Mouse (Mus musculus): Measurements from ENCODE around the gene Kif7. TPM values are rescaled to one million over a fixed set of nuclear protein-coding genes. Genes with fewer than 3 reads are reported as not detected.
A peak's percentile ranks its signal among the peaks of the same experiment; 100 is the strongest.

The Kif7 gene
- polyA plus RNA-seq, 1 experiment from 2014 or later, result 4.7 TPM

GRCm38 (mm10) chr7:79696495-79696894 is 19.0 kb downstream of the Kif7 start:
- H3K4me3 ChIP-seq (ENCODE audit: low read depth, low read length), result no peak overlapping the region
- H3K27me3 ChIP-seq (ENCODE audit: control insufficient read depth, insufficient read depth, low read length), result no peaks in the 10 kb centered on the region
- no peak overlapping the region for H3K9ac ChIP-seq (ENCODE audit: low read length)
- WGBS, result 94% methylated on average over 8 of the region's 8 CpGs
- no peaks in the 10 kb centered on the region for H3K9me3 ChIP-seq (ENCODE audit: control insufficient read depth, low read length)
- H3K36me3 ChIP-seq (ENCODE audit: control insufficient read depth, insufficient read depth, low read length), result peaks cover 50% of the 10 kb centered on the region; the same call in 1 of the 2 replicates
- no peak for ATAC-seq (ENCODE audit: low FRiP score)
- no peak for DNase-seq (ENCODE audit: low spot score, missing footprints)
- H3K27ac ChIP-seq (ENCODE audit: low read depth, low read length), result no peak overlapping the region
- H3K4me1 ChIP-seq (ENCODE audit: control insufficient read depth, insufficient read depth, low read length), result no peaks in the 10 kb centered on the region
- no peak overlapping the region for H3K4me2 ChIP-seq

- Histone ChIP-seq H3K36me3 (ENCODE audit: control insufficient read depth, insufficient read depth, low read length) (peaks cover 32% of the 10 kb centered on the region), H3K4me3 (ENCODE audit: low read depth, low read length) (no peak overlapping the region)
- ATAC-seq (ENCODE audit: low FRiP score), result no peak
Measured at GRCm38 (mm10) chr7:79680231-79680630, 35.3 kb downstream of the Kif7 start.

DNA sequence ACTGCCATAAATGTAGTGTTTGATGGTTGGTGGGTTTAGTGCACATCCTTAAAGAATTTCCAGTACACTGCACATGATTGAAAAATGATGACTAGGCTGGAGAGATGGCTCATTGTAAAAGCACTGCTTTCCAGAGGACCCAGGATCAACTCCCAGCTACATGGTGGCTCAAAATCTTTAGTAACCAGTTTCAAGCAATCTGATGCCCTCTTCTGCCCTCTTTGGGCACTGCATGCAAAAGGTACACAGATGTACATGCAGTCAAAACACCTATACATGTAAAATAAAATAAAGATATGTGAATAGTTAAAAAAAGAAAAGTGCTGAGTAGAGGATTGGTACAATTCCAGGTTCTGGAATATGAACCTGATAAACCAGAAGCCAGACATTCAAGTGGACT is 36.3 kb downstream of the Kif7 start:
- Histone ChIP-seq H3K27me3 (ENCODE audit: control insufficient read depth, insufficient read depth, low read length) (no peaks in the 10 kb centered on the region), H3K4me1 (ENCODE audit: control insufficient read depth, insufficient read depth, low read length) (no peaks in the 10 kb centered on the region), H3K9ac (ENCODE audit: low read length) (no peak overlapping the region), H3K9me3 (ENCODE audit: control insufficient read depth, low read length) (no peaks in the 10 kb centered on the region), H3K4me2 (no peak overlapping the region), H3K27ac (ENCODE audit: low read depth, low read length) (no peak overlapping the region), H3K4me3 (ENCODE audit: low read depth, low read length) (no peak overlapping the region), H3K36me3 (ENCODE audit: control insufficient read depth, insufficient read depth, low read length) (peaks cover 31% of the 10 kb centered on the region)
- ATAC-seq (ENCODE audit: low FRiP score) (no peak), DNase-seq (ENCODE audit: low spot score, missing footprints) (no peak)

More at GRCm38 (mm10) chr7:79680231-79680630, 35.3 kb downstream of the Kif7 start:
- Histone ChIP-seq H3K27ac (ENCODE audit: low read depth, low read length) (no peak overlapping the region), H3K27me3 (ENCODE audit: control insufficient read depth, insufficient read depth, low read length) (no peaks in the 10 kb centered on the region), H3K4me2 (no peak overlapping the region), H3K9ac (ENCODE audit: low read length) (no peak overlapping the region), H3K4me1 (ENCODE audit: control insufficient read depth, insufficient read depth, low read length) (no peaks in the 10 kb centered on the region), H3K9me3 (ENCODE audit: control insufficient read depth, low read length) (no peaks in the 10 kb centered on the region)
- 97% methylated on average over 2 of the region's 2 CpGs for WGBS
- no peak for DNase-seq (ENCODE audit: low spot score, missing footprints)

DNA sequence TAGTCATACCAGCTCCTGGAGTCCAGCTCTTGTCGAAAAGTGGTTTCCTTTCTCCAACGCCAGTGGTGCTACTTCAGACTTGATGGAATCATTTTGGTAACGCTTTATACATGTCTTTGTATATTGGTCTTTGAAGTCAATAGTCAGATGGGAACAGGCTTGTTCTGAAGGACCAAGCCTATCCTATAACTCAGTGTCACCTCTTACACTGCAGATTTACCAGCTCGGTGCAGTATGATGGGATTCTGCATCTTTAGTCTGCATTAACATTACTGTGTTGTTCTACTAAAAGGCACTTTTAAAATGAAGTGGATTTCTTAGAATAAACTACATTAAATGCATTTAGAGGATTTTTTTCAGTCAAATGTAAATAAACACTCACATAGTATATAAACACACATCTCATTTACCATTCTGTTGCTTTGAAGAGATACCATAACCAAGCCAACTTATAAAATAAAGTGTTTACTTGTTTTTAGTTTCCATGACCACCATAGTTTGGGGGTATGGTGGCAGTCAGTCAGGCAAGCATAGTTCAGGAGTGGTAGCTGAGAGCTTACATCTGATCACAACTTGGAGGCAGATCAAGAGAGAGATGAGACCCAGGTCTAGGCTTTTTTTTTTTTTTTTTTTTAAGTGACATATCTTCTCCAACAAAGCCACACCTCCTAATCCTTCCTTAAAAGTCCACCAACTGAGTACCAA is 44.5 kb downstream of the Kif7 start:
- peaks cover 26% of the 10 kb centered on the region for H3K36me3 ChIP-seq (ENCODE audit: control insufficient read depth, insufficient read depth, low read length)

GRCm38 (mm10) chr7:79666690-79667089 is 48.8 kb downstream of the Kif7 start:
- peaks cover 18% of the 10 kb centered on the region for H3K36me3 ChIP-seq (ENCODE audit: control insufficient read depth, insufficient read depth, low read length)
- no peak overlapping the region for H3K27ac ChIP-seq (ENCODE audit: low read depth, low read length)
- H3K9ac ChIP-seq (ENCODE audit: low read length), result no peak overlapping the region
- no peaks in the 10 kb centered on the region for H3K27me3 ChIP-seq (ENCODE audit: control insufficient read depth, insufficient read depth, low read length)
- ATAC-seq (ENCODE audit: low FRiP score), result no peak
- H3K4me2 ChIP-seq, result no peak overlapping the region
- H3K4me3 ChIP-seq (ENCODE audit: low read depth, low read length), result no peak overlapping the region
- H3K9me3 ChIP-seq (ENCODE audit: control insufficient read depth, low read length), result no peaks in the 10 kb centered on the region
- DNase-seq (ENCODE audit: low spot score, missing footprints), result no peak
- H3K4me1 ChIP-seq (ENCODE audit: control insufficient read depth, insufficient read depth, low read length), result peaks cover 16% of the 10 kb centered on the region

More for the DNA sequence above, 44.5 kb downstream of the Kif7 start:
- H3K27me3 ChIP-seq (ENCODE audit: control insufficient read depth, insufficient read depth, low read length), result no peaks in the 10 kb centered on the region
- H3K4me2 ChIP-seq, result no peak overlapping the region
- H3K9ac ChIP-seq (ENCODE audit: low read length), result no peak overlapping the region
- no peaks in the 10 kb centered on the region for H3K4me1 ChIP-seq (ENCODE audit: control insufficient read depth, insufficient read depth, low read length)
- H3K9me3 ChIP-seq (ENCODE audit: control insufficient read depth, low read length), result no peaks in the 10 kb centered on the region
- H3K4me3 ChIP-seq (ENCODE audit: low read depth, low read length), result no peak overlapping the region
- no peak overlapping the region for H3K27ac ChIP-seq (ENCODE audit: low read depth, low read length)
- DNase-seq (ENCODE audit: low spot score, missing footprints) (no peak), ATAC-seq (ENCODE audit: low FRiP score) (no peak)
- 92% methylated on average over 4 of the region's 4 CpGs for WGBS

DNA sequence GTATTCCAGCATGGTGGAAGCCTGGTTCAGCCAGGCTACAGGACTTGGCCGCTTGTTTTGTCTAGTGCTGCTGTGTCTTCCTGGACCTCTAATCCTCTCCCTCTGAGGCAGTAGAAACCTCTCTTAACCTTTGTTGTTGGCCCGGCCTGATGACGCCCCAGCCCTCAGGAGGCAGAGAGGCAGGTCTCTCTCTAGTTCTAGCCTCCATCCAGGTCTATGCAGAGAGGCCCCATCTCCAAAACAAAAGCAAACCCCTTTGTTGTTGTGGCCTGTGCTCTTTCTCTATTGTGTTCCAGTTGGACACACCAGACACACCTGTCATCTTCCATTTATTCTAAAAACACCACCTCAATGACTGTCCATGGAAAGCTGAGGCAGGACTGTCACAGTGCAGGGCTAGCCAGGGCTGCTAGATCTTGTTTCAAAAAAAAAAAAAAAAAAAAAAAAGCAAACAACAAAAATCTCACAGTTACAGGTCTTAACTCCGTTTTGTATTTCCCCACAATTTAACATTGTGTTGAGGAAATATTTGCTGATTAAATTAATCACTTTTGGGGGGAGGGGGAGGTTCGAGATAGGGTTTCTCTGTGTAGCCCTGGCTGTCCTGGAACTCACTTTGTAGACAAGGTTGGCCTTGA is 54.1 kb downstream of the Kif7 start:
- peak overlapping the region; percentile 98 for H3K4me3 ChIP-seq (ENCODE audit: low read depth, low read length)
- H3K9ac ChIP-seq (ENCODE audit: low read length), result peak overlapping the region; percentile 90
- H3K4me2 ChIP-seq, result peak overlapping the region; percentile 89
- DNase-seq (ENCODE audit: low spot score, missing footprints), result peak; percentile 89
- peaks cover 25% of the 10 kb centered on the region for H3K4me1 ChIP-seq (ENCODE audit: control insufficient read depth, insufficient read depth, low read length)
- ATAC-seq (ENCODE audit: low FRiP score), result no peak
- H3K9me3 ChIP-seq (ENCODE audit: control insufficient read depth, low read length), result no peaks in the 10 kb centered on the region
- no peaks in the 10 kb centered on the region for H3K27me3 ChIP-seq (ENCODE audit: control insufficient read depth, insufficient read depth, low read length)
- H3K27ac ChIP-seq (ENCODE audit: low read depth, low read length), result no peak overlapping the region
- 14% methylated on average over 5 of the region's 5 CpGs for WGBS
- H3K36me3 ChIP-seq (ENCODE audit: control insufficient read depth, insufficient read depth, low read length), result no peaks in the 10 kb centered on the region

DNA sequence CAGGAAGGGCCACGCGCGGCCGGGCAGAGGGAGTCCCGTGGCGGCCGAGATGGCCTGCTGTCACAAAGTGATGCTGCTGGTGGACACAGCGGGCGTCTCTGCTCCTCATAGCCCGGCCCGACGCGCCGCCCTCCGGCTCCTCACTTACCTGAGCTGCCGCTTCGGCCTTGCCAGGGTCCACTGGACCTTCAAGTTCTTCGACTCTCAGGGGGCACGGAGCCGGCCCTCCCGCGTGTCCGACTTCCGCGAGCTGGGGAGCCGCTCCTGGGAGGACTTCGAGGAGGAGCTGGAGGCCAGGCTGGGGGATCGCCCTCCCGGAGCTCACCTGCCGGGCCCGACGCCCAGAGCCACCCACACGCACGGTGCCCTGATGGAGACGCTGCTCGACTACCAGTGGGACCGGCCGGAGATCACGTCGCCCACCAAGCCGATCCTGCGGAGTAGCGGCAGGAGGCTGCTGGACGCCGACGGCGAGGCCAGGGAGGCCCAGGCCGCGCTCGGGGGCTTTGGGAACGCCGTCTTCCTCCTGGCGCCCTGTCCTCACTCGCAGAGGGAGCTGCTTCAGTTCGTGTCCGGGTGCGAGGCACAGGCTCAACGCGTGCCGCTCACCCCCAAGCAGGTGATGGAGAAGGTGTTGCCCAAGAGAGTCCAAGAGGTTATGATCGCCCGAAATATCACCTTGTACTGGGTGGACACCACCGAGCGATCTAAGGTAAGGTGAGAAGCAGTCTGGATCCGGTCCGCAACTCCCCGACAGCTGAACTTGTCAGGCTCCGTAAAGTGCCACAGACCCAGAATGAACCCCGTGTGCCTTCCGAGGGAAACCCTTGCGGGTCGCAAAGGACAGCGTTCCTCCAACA is 55.0 kb downstream of the Kif7 start:
- DNase-seq (ENCODE audit: low spot score, missing footprints) (peak; percentile 95), ATAC-seq (ENCODE audit: low FRiP score) (peak; percentile 28; the same call in 1 of the 2 replicates)
- H3K4me1 ChIP-seq (ENCODE audit: control insufficient read depth, insufficient read depth, low read length), result peaks cover 25% of the 10 kb centered on the region

DNA sequence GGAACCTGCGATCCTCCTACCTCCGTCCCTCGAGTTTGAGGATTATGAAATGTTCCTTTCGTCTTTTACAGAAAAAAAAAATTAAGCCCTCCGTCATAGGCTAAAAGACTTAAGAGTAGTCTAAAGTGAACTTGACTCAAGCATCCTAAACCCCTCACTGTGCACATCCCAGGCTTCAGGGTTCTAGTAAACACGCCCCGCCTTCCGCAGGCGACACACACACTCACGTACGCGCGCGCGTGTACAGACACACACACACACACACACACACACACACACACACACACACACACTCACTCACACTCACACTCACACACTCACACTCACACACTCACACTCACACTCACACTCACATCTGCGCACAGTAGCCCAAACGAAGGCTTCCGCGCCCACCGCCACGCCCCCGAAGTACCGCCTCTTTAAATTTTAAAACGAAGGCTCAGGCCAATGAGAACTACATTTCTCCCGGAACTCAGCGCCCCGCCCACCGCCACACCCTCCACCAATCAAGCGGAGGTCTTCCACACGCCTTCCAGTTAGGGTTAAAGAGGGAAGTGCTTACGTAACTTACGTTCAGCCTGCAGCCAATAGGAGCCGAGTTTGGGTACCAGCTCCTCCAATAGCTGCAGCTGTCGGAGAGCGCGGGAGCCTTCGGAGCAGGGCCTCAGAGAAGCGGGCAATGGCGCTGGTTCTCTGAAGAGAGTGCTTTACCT is 55.8 kb downstream of the Kif7 start, which contains the start of gene Ticrr:
TSS of gene Ticrr (plus strand) at position 619 of the 713 bp plus-strand sequence.
- peak; percentile 99 for DNase-seq (ENCODE audit: low spot score, missing footprints)
- WGBS, result under 1% methylated on average over 39 of the region's 39 CpGs
- ATAC-seq (ENCODE audit: low FRiP score), result peak; percentile 100
- peak within 1 kb of the TSS; percentile 98 for H3K4me3 ChIP-seq (ENCODE audit: low read depth, low read length)
- no peaks in the 10 kb centered on the region for H3K36me3 ChIP-seq (ENCODE audit: control insufficient read depth, insufficient read depth, low read length)
- H3K27ac ChIP-seq (ENCODE audit: low read depth, low read length), result peak within 1 kb of the TSS; percentile 40; the same call in 1 of the 2 replicates
- H3K4me1 ChIP-seq (ENCODE audit: control insufficient read depth, insufficient read depth, low read length), result peaks cover 25% of the 10 kb centered on the region
- peak within 1 kb of the TSS; percentile 90 for H3K9ac ChIP-seq (ENCODE audit: low read length)
- no peaks in the 10 kb centered on the region for H3K27me3 ChIP-seq (ENCODE audit: control insufficient read depth, insufficient read depth, low read length)
- no peaks in the 10 kb centered on the region for H3K9me3 ChIP-seq (ENCODE audit: control insufficient read depth, low read length)
- peak within 1 kb of the TSS; percentile 89 for H3K4me2 ChIP-seq

More for the DNA sequence above, 55.0 kb downstream of the Kif7 start:
- H3K27ac ChIP-seq (ENCODE audit: low read depth, low read length), result peak overlapping the region; percentile 40; the same call in 1 of the 2 replicates
- peak overlapping the region; percentile 89 for H3K4me2 ChIP-seq
- no peaks in the 10 kb centered on the region for H3K27me3 ChIP-seq (ENCODE audit: control insufficient read depth, insufficient read depth, low read length)
- H3K9me3 ChIP-seq (ENCODE audit: control insufficient read depth, low read length), result no peaks in the 10 kb centered on the region
- peak overlapping the region; percentile 98 for H3K4me3 ChIP-seq (ENCODE audit: low read depth, low read length)
- peak overlapping the region; percentile 90 for H3K9ac ChIP-seq (ENCODE audit: low read length)
- H3K36me3 ChIP-seq (ENCODE audit: control insufficient read depth, insufficient read depth, low read length), result no peaks in the 10 kb centered on the region
- WGBS, result under 1% methylated on average over 70 of the region's 73 CpGs
